Mouse (Mus musculus) CH12.LX (cell line): ENCODE results near the gene Adpgk.

Source experiments
- BHLHE40 ChIP-seq: IDR thresholded peaks from 2 replicates; pipeline ENCODE4 v1.6.1; 2011; ENCODE audit warnings: mild to moderate bottlenecking, low read depth, low read length, improper control_type of control experiment
- CHD2 ChIP-seq: IDR thresholded peaks from 2 replicates; pipeline ENCODE4 v1.6.1; 2011; ENCODE audit warnings: low read length, improper control_type of control experiment
- CTCF ChIP-seq, 2 experiments: IDR thresholded peaks in 1 of 2; conservative IDR thresholded peaks in 1 of 2; 2 replicates each; pipeline ENCODE4 v1.5.1; 2011 to 2012; ENCODE audit warnings: low read depth in 2 of 2, low read length in 2 of 2, improper control_type of control experiment in 1 of 2, inconsistent platforms in 1 of 2, mild to moderate bottlenecking in 1 of 2, moderate library complexity in 1 of 2
- EP300 ChIP-seq: IDR thresholded peaks from 2 replicates; pipeline ENCODE4 v1.6.1; 2011; ENCODE audit warnings: low read length, improper control_type of control experiment
- JUN ChIP-seq: IDR thresholded peaks from 2 replicates; pipeline ENCODE4 v1.6.1; 2011; ENCODE audit warnings: low read depth, mild to moderate bottlenecking, low read length, improper control_type of control experiment, moderate library complexity; ENCODE audit not compliant: insufficient read depth
- JUND ChIP-seq: conservative IDR thresholded peaks from 2 replicates; pipeline ENCODE4 v1.6.1; 2011; ENCODE audit warnings: low read depth, low read length, improper control_type of control experiment
- MYC ChIP-seq: IDR thresholded peaks from 2 replicates; pipeline ENCODE4 v1.6.1; 2011; ENCODE audit warnings: low read depth, mild to moderate bottlenecking, improper control_type of control experiment, low read length
- POLR2A ChIP-seq: IDR thresholded peaks from 2 replicates; pipeline ENCODE4 v1.6.1; 2011; ENCODE audit warnings: low read depth, mild to moderate bottlenecking, improper control_type of control experiment, low read length
- UBTF ChIP-seq: IDR thresholded peaks from 2 replicates; pipeline ENCODE4 v1.6.1; 2012; ENCODE audit warnings: low read depth, mild to moderate bottlenecking, inconsistent platforms, low read length, improper control_type of control experiment, moderate library complexity
- USF2 ChIP-seq: conservative IDR thresholded peaks from 2 replicates; pipeline ENCODE4 v1.6.1; 2011; ENCODE audit warnings: low read depth, low read length, improper control_type of control experiment
- ZMIZ1 ChIP-seq: IDR thresholded peaks from 2 replicates; pipeline ENCODE4 v1.6.1; 2012; ENCODE audit warnings: low read depth, mild to moderate bottlenecking, inconsistent platforms, low read length, improper control_type of control experiment

DNA sequence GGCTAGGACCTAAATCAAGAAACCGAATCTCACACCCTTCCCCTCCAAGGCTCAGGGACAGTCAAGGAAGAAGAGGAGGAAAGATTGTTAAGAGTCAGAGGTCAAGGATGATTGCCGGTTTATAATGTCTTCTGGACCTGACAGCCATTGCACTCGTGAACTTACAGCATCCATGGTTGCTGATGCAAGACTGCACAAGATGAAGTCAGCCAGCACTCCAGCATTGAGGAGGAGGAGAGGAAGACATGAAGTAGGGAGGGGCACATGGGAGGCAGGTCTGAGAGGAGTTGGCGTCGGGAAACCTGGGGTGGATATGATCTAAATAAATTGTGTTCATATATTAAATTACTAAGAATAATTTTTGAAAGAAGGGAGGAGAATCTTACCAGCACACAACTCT, 12.7 kb upstream of the Adpgk start:
- TF ChIP-seq POLR2A, result no peak
- TF ChIP-seq CHD2, result no peak
- TF ChIP-seq EP300, result no peak
- no peak for TF ChIP-seq CTCF (conservative IDR thresholded peaks at IDR 0.05 in 1 of 2, IDR thresholded peaks at IDR 0.05 in 1 of 2; ENCODE audit: low read depth in 2 of 2, low read length in 2 of 2)
- no peak for TF ChIP-seq UBTF
- TF ChIP-seq MYC, result no peak
- TF ChIP-seq JUND, result no peak
- TF ChIP-seq USF2, result no peak
- TF ChIP-seq ZMIZ1, result no peak
- no peak for TF ChIP-seq BHLHE40
- TF ChIP-seq JUN, result no peak
